Mouse (Mus musculus): ENCODE measurements around the gene Cyp2u1. TPM values are rescaled to one million over a fixed set of nuclear protein-coding genes. Genes with fewer than 3 reads are reported as not detected.

Gene Cyp2u1
- polyA plus RNA-seq (2012; fragmentation: generic; extraction: Trizol): 2.6 TPM
- long read RNA-seq, experiment 1, partial matches to known transcripts: 3 of 9 reads
- long read RNA-seq, experiment 1, other reads (novel, unspliced or antisense): 5 of 9 reads
- long read RNA-seq, experiment 2, transcript Cyp2u1-203 (4 exons, 1,716 nt): major isoform, 10 of 30 reads
- long read RNA-seq, experiment 2, partial matches to known transcripts: 16 of 30 reads
- long read RNA-seq, experiment 2, other reads (novel, unspliced or antisense): 4 of 30 reads

DNA sequence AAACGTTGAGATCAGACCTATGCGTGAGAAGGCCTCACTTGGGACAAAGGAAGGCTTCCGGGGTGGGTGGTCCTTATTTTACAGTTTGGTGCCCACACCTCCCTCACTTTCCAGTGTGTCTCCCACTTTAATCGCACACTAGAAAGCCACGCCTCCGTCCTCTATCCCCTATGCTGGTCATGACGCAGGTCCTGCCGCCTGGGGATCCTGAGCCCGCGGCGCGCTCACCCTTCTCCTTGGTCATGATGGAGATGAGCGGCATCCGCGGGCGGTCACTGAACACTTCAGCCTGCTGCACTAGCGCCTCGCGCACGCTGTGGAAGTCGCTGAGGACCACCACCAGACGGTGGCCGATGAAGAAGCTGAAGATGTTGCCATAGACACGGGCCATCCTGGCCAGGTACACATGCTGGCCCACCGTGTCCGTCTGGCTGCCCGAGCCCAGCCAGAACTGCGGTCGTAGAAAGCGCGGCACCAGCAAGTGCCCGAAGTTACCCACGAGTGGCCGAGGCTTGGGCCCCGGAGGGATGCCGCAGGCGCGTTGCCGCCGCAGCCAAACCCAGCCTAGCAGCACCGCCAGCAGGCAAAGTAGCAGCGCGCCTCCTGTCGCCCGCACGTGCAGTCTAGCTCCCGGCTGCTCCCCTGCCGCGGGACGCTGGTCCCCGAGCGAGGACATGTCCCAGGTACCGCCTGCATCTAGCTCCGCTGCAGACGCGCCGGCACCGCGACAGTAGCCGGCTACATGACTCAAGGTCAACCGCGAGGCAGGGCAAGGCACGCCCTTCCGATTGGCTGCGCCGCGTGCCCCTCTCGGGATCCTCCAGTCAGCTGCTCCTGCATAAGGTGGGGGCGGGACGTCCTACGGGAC is at the start of gene Cyp2u1:
TSS of gene Cyp2u1 (minus strand) at position 776 of the 868 bp plus-strand sequence.
- peak within 1 kb of the TSS; percentile 73 for H3ac ChIP-seq (ENCODE audit: control insufficient read depth, insufficient read length, low read depth)
- H3K27me3 ChIP-seq (ENCODE audit: control insufficient read depth, insufficient read depth, insufficient read length): no peaks in the 10 kb centered on the region
- peak within 1 kb of the TSS; percentile 61 for H3K4me3 ChIP-seq (ENCODE audit: insufficient read depth, poor library complexity, severe bottlenecking)

DNA sequence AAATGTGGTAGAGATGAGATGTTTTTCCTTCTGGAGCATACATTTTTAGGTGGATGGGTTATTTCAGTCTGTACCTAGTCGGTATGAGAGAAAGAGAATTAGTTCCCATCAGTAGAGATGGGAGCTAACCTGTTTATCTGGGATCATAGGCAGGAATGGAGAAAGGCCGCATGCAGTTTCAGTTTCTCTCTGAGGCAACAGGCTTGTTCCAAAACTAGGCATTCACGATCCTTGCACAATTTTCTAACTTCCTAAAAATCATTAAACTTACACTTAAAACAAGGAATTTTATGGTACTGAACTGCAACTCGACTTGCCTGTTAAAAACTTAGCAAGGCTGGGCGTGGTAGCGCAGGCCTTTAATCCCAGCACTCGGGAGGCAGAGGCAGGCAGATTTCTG is 47.5 kb upstream of the Cyp2u1 start:
- H3K79me3 ChIP-seq (ENCODE audit: low read depth): no peaks in the 10 kb centered on the region
- no peak overlapping the region for H3K4me3 ChIP-seq (ENCODE audit: insufficient read depth, poor library complexity, severe bottlenecking)
- no peaks in the 10 kb centered on the region for H3K27me3 ChIP-seq (ENCODE audit: control insufficient read depth, insufficient read depth, insufficient read length)
- H3K79me2 ChIP-seq (ENCODE audit: control insufficient read depth, insufficient read depth): peaks cover 15% of the 10 kb centered on the region
- H3K36me3 ChIP-seq (ENCODE audit: control insufficient read depth, insufficient read depth): no peaks in the 10 kb centered on the region
- H3ac ChIP-seq (ENCODE audit: control insufficient read depth, insufficient read length, low read depth): no peak overlapping the region
- TF ChIP-seq MYOD1 (IDR thresholded peaks at IDR 0.05; ENCODE audit: control insufficient read depth, insufficient read length, low read depth) (no peak), MYOG (IDR thresholded peaks at IDR 0.05; ENCODE audit: control insufficient read depth, extremely low read depth, insufficient read length) (no peak), CEBPB (IDR thresholded peaks at IDR 0.05; ENCODE audit: low read depth) (no peak), FOSL1 (IDR thresholded peaks at IDR 0.05; ENCODE audit: insufficient read depth, low read length, poor library complexity, severe bottlenecking) (no peak), MAX (IDR thresholded peaks at IDR 0.05) (no peak), CTCF (IDR thresholded peaks at IDR 0.05; ENCODE audit: control insufficient read depth, insufficient read depth, insufficient read length) (no peak), USF1 (IDR thresholded peaks at IDR 0.05; ENCODE audit: low read depth) (no peak)

More for the DNA sequence above, at the start of gene Cyp2u1:
- H3K79me2 ChIP-seq (ENCODE audit: control insufficient read depth, insufficient read depth): no peaks in the 10 kb centered on the region
- no peaks in the 10 kb centered on the region for H3K79me3 ChIP-seq (ENCODE audit: low read depth)
- H3K36me3 ChIP-seq (ENCODE audit: control insufficient read depth, insufficient read depth): no peaks in the 10 kb centered on the region
- TF ChIP-seq MYOD1 (IDR thresholded peaks at IDR 0.05; ENCODE audit: control insufficient read depth, insufficient read length, low read depth): no peak
- no peak for TF ChIP-seq USF1 (IDR thresholded peaks at IDR 0.05; ENCODE audit: low read depth)
- no peak for TF ChIP-seq FOSL1 (IDR thresholded peaks at IDR 0.05; ENCODE audit: insufficient read depth, low read length, poor library complexity, severe bottlenecking)
- no peak for TF ChIP-seq MYOG (IDR thresholded peaks at IDR 0.05; ENCODE audit: control insufficient read depth, extremely low read depth, insufficient read length)
- no peak for TF ChIP-seq CEBPB (IDR thresholded peaks at IDR 0.05; ENCODE audit: low read depth)
- no peak for TF ChIP-seq MAX (IDR thresholded peaks at IDR 0.05)
- TF ChIP-seq CTCF (IDR thresholded peaks at IDR 0.05; ENCODE audit: control insufficient read depth, insufficient read depth, insufficient read length): no peak

GRCm38 (mm10) chr3:131349013-131349412 is 46.0 kb upstream of the Cyp2u1 start:
- H3ac ChIP-seq (ENCODE audit: control insufficient read depth, insufficient read length, low read depth): no peak overlapping the region
- no peaks in the 10 kb centered on the region for H3K79me3 ChIP-seq (ENCODE audit: low read depth)
- H3K79me2 ChIP-seq (ENCODE audit: control insufficient read depth, insufficient read depth): peaks cover 8% of the 10 kb centered on the region
- TF ChIP-seq CEBPB (IDR thresholded peaks at IDR 0.05; ENCODE audit: low read depth) (no peak), CTCF (IDR thresholded peaks at IDR 0.05; ENCODE audit: control insufficient read depth, insufficient read depth, insufficient read length) (no peak), MYOD1 (IDR thresholded peaks at IDR 0.05; ENCODE audit: control insufficient read depth, insufficient read length, low read depth) (no peak), USF1 (IDR thresholded peaks at IDR 0.05; ENCODE audit: low read depth) (no peak), FOSL1 (IDR thresholded peaks at IDR 0.05; ENCODE audit: insufficient read depth, low read length, poor library complexity, severe bottlenecking) (no peak), MYOG (IDR thresholded peaks at IDR 0.05; ENCODE audit: control insufficient read depth, extremely low read depth, insufficient read length) (no peak)
- H3K4me3 ChIP-seq (ENCODE audit: insufficient read depth, poor library complexity, severe bottlenecking): no peak overlapping the region
- no peaks in the 10 kb centered on the region for H3K36me3 ChIP-seq (ENCODE audit: control insufficient read depth, insufficient read depth)
- no peaks in the 10 kb centered on the region for H3K27me3 ChIP-seq (ENCODE audit: control insufficient read depth, insufficient read depth, insufficient read length)

DNA sequence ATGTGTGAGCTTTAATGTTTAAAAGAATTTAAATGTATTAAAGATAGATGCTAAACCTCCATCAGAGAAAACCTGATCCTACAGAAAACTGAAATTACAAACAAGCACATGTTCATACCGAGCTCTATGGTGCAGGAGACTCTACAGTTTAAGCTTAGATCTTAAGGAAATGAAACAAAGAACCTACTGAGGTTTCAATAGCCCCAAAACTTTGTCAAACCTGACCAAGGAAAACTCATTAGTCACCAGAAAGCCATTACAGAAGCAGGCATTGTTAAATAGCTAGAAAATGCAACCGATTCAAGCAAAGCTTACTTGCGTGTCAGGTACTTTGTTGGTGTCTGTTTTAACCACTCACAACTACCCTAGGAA is 45.5 kb upstream of the Cyp2u1 start:
- H3K27me3 ChIP-seq (ENCODE audit: control insufficient read depth, insufficient read depth, insufficient read length): no peaks in the 10 kb centered on the region

GRCm38 (mm10) chr3:131347831-131348578 is 45.0 kb upstream of the Cyp2u1 start:
- Histone ChIP-seq H3K4me3 (ENCODE audit: insufficient read depth, poor library complexity, severe bottlenecking) (no peak overlapping the region), H3K36me3 (ENCODE audit: control insufficient read depth, insufficient read depth) (no peaks in the 10 kb centered on the region), H3ac (ENCODE audit: control insufficient read depth, insufficient read length, low read depth) (no peak overlapping the region), H3K79me3 (ENCODE audit: low read depth) (no peaks in the 10 kb centered on the region), H3K27me3 (ENCODE audit: control insufficient read depth, insufficient read depth, insufficient read length) (no peaks in the 10 kb centered on the region), H3K79me2 (ENCODE audit: control insufficient read depth, insufficient read depth) (peaks cover 8% of the 10 kb centered on the region)
- TF ChIP-seq CTCF (IDR thresholded peaks at IDR 0.05; ENCODE audit: control insufficient read depth, insufficient read depth, insufficient read length): peak; percentile 43
- no peak for TF ChIP-seq CEBPB (IDR thresholded peaks at IDR 0.05; ENCODE audit: low read depth)
- no peak for TF ChIP-seq MAX (IDR thresholded peaks at IDR 0.05)

More for the DNA sequence above, 45.5 kb upstream of the Cyp2u1 start:
- Histone ChIP-seq H3K79me2 (ENCODE audit: control insufficient read depth, insufficient read depth) (peaks cover 8% of the 10 kb centered on the region), H3K4me3 (ENCODE audit: insufficient read depth, poor library complexity, severe bottlenecking) (no peak overlapping the region), H3K36me3 (ENCODE audit: control insufficient read depth, insufficient read depth) (no peaks in the 10 kb centered on the region), H3ac (ENCODE audit: control insufficient read depth, insufficient read length, low read depth) (no peak overlapping the region), H3K79me3 (ENCODE audit: low read depth) (no peaks in the 10 kb centered on the region)
- no peak for TF ChIP-seq CTCF (IDR thresholded peaks at IDR 0.05; ENCODE audit: control insufficient read depth, insufficient read depth, insufficient read length)
- no peak for TF ChIP-seq MAX (IDR thresholded peaks at IDR 0.05)
- no peak for TF ChIP-seq MYOG (IDR thresholded peaks at IDR 0.05; ENCODE audit: control insufficient read depth, extremely low read depth, insufficient read length)
- no peak for TF ChIP-seq USF1 (IDR thresholded peaks at IDR 0.05; ENCODE audit: low read depth)
- no peak for TF ChIP-seq CEBPB (IDR thresholded peaks at IDR 0.05; ENCODE audit: low read depth)
